Mouse (Mus musculus): ENCODE measurements around the gene Krt1. TPM values are rescaled to one million over a fixed set of nuclear protein-coding genes. Genes with fewer than 3 reads are reported as not detected.

The Krt1 gene
- polyA plus RNA-seq, 1 experiment from 2014 or later: 1.1 TPM

DNA sequence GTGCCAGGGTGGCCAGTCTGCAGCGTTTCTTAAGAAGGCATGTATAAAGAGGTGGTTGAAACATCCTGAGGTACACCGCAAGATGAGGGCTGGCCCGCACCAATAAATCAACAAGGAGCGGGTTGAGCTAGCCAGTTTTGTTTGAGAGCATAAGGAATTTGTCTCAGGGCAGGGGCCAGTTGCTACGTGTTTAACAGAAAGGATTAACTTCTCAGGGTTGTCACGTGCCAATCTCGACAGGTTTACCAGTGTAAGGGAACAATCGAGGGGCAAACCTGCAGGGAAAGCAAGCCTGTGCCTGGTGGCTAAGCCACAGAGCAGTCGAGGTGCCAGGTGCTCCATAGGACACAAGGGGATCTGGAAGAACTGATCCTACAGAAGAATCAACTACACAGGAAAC, 7.4 kb downstream of the Krt1 start:
- no peaks in the 10 kb centered on the region for H3K9me3 ChIP-seq (ENCODE audit: control insufficient read depth, low read length)
- H3K9ac ChIP-seq (ENCODE audit: low read length): no peak overlapping the region
- H3K4me3 ChIP-seq (ENCODE audit: low read depth, low read length): no peak overlapping the region
- 0 out of 2 replicates have a peak, but pooled peaks cover 6% of the 10 kb centered on the region for H3K4me1 ChIP-seq (replicated peaks; ENCODE audit: control insufficient read depth, insufficient read depth, low read length)
- 54% methylated on average over 9 of the region's 9 CpGs for WGBS
- no peaks in the 10 kb centered on the region for H3K27me3 ChIP-seq (replicated peaks; ENCODE audit: control insufficient read depth, insufficient read depth, low read length)
- DNase-seq (ENCODE audit: low spot score) (no peak), ATAC-seq (replicated peaks; ENCODE audit: low FRiP score, low TSS enrichment, low read depth) (no peak)
- H3K27ac ChIP-seq (ENCODE audit: low read depth): no peak overlapping the region
- no peaks in the 10 kb centered on the region for H3K36me3 ChIP-seq (ENCODE audit: control insufficient read depth, insufficient read depth, low read length)
- H3K4me2 ChIP-seq (ENCODE audit: low read length): no peak overlapping the region

DNA sequence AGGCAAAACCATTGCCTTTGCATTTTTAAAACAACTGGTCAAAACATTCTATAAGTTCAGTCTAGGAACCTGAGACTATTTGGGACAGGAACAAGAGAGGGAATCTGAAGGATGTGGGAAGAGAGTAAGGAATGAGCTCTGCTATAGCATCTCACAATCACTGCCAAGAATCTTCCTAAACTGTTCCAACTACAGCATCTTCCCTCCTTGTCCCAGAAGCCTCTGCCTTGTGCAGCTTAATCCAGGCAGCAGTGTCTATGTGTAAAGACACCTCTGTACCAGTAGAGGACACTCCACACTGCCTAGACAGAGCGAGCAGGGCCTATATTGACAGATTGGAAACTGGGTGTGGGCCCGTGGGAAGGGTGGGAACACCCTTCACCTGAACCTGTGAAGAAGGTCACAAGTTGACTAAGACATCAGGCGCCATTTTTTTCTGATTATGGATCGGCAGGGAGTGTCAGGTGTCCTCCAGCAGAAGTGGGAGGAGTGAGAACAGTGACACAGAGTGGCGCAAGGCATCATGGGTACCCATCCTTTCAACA, 15.7 kb downstream of the Krt1 start:
- ATAC-seq (replicated peaks; ENCODE audit: low FRiP score, low TSS enrichment, low read depth) (no peak), DNase-seq (ENCODE audit: low spot score) (no peak)
- Histone ChIP-seq H3K4me1 (replicated peaks; ENCODE audit: control insufficient read depth, insufficient read depth, low read length) (no peaks in the 10 kb centered on the region; the same call in 1 of the 2 replicates), H3K27ac (ENCODE audit: low read depth) (no peak overlapping the region), H3K36me3 (ENCODE audit: control insufficient read depth, insufficient read depth, low read length) (no peaks in the 10 kb centered on the region), H3K9ac (ENCODE audit: low read length) (no peak overlapping the region), H3K4me3 (ENCODE audit: low read depth, low read length) (no peak overlapping the region), H3K27me3 (replicated peaks; ENCODE audit: control insufficient read depth, insufficient read depth, low read length) (no peaks in the 10 kb centered on the region), H3K4me2 (ENCODE audit: low read length) (no peak overlapping the region), H3K9me3 (ENCODE audit: control insufficient read depth, low read length) (no peaks in the 10 kb centered on the region)
- WGBS: 64% methylated on average over 5 of the region's 5 CpGs

DNA sequence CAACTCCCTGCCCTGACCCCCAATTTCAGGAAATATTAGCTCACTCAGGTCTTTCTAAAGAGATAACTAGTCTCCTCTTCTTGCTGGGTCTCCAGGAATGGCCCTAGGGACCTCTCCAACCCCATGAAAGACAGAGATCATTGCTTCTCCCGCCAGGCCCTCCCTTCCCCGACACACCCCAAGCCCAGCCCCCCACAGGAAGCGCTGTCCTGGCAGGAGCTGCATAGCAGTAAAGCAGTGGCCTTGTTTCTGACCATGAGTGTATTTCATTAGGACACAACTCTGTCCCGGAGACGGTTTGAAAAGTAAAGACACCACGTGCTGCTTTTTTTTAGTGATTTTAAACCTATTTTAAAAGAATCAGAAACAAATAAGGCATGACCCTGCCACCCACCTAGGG, 17.5 kb downstream of the Krt1 start:
- ATAC-seq (replicated peaks; ENCODE audit: low FRiP score, low TSS enrichment, low read depth): no peak
- Histone ChIP-seq H3K4me3 (ENCODE audit: low read depth, low read length) (no peak overlapping the region), H3K27me3 (replicated peaks; ENCODE audit: control insufficient read depth, insufficient read depth, low read length) (no peaks in the 10 kb centered on the region), H3K4me1 (replicated peaks; ENCODE audit: control insufficient read depth, insufficient read depth, low read length) (no peaks in the 10 kb centered on the region; the same call in 1 of the 2 replicates), H3K9ac (ENCODE audit: low read length) (no peak overlapping the region), H3K27ac (ENCODE audit: low read depth) (no peak overlapping the region), H3K9me3 (ENCODE audit: control insufficient read depth, low read length) (no peaks in the 10 kb centered on the region), H3K36me3 (ENCODE audit: control insufficient read depth, insufficient read depth, low read length) (no peaks in the 10 kb centered on the region), H3K4me2 (ENCODE audit: low read length) (no peak overlapping the region)
- no peak for DNase-seq (ENCODE audit: low spot score)
- 32% methylated on average over 6 of the region's 6 CpGs for WGBS

DNA sequence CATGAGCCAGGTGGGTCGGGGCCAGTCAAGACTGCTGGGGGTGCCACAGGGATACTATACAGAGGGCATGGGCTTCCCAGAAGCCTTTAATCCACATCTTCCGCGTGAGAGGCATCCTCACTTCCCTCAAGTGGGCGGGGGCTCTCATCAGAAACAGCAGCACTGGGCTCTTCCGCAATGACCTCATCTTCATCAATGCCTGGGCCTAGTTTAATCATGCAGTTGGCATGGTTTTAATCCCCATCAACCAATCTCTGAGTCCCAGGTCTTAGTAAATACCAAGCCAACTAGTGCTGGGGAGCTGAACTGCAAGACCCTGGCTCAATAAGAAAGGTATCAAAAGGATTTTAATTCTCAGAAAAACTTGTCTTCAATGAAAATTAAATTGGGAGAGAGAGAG, 21.2 kb downstream of the Krt1 start:
- DNase-seq (ENCODE audit: low spot score): no peak
- H3K27me3 ChIP-seq (replicated peaks; ENCODE audit: control insufficient read depth, insufficient read depth, low read length): no peaks in the 10 kb centered on the region
- no peak overlapping the region for H3K4me3 ChIP-seq (ENCODE audit: low read depth, low read length)
- no peak overlapping the region for H3K27ac ChIP-seq (ENCODE audit: low read depth)
- no peak for ATAC-seq (replicated peaks; ENCODE audit: low FRiP score, low TSS enrichment, low read depth)
- H3K4me1 ChIP-seq (replicated peaks; ENCODE audit: control insufficient read depth, insufficient read depth, low read length): no peaks in the 10 kb centered on the region; the same call in 1 of the 2 replicates
- WGBS: 67% methylated on average over 5 of the region's 5 CpGs
- H3K36me3 ChIP-seq (ENCODE audit: control insufficient read depth, insufficient read depth, low read length): no peaks in the 10 kb centered on the region
- no peak overlapping the region for H3K4me2 ChIP-seq (ENCODE audit: low read length)
- H3K9me3 ChIP-seq (ENCODE audit: control insufficient read depth, low read length): no peaks in the 10 kb centered on the region
- H3K9ac ChIP-seq (ENCODE audit: low read length): no peak overlapping the region

DNA sequence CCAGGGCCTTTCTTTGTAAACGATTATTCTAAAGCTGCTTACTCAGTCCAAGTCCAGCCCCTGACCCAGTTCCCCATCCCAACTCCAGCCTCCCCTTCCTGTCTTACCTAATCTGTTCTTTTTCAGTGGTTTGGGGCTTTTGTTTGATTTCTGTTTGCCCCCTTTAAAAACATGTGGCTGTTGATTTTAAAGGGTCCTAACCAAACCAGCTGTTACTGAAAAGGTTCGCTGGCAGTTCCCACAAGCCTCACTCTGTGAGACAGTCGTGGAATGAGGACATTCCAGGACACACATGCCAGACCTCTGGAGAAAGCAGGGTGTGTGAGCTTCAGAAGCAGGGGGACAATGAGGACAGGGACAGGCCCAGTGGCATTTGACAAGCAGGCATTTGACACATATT, 28.8 kb downstream of the Krt1 start:
- H3K36me3 ChIP-seq (ENCODE audit: control insufficient read depth, insufficient read depth, low read length): no peaks in the 10 kb centered on the region
- H3K4me1 ChIP-seq (replicated peaks; ENCODE audit: control insufficient read depth, insufficient read depth, low read length): no peaks in the 10 kb centered on the region
- no peaks in the 10 kb centered on the region for H3K9me3 ChIP-seq (ENCODE audit: control insufficient read depth, low read length)
- no peak overlapping the region for H3K4me3 ChIP-seq (ENCODE audit: low read depth, low read length)
- no peaks in the 10 kb centered on the region for H3K27me3 ChIP-seq (replicated peaks; ENCODE audit: control insufficient read depth, insufficient read depth, low read length)
- no peak overlapping the region for H3K27ac ChIP-seq (ENCODE audit: low read depth)
- no peak overlapping the region for H3K4me2 ChIP-seq (ENCODE audit: low read length)
- no peak overlapping the region for H3K9ac ChIP-seq (ENCODE audit: low read length)
- no peak for DNase-seq (ENCODE audit: low spot score)
- 15% methylated on average over 3 of the region's 3 CpGs for WGBS
- no peak for ATAC-seq (replicated peaks; ENCODE audit: low FRiP score, low TSS enrichment, low read depth)

DNA sequence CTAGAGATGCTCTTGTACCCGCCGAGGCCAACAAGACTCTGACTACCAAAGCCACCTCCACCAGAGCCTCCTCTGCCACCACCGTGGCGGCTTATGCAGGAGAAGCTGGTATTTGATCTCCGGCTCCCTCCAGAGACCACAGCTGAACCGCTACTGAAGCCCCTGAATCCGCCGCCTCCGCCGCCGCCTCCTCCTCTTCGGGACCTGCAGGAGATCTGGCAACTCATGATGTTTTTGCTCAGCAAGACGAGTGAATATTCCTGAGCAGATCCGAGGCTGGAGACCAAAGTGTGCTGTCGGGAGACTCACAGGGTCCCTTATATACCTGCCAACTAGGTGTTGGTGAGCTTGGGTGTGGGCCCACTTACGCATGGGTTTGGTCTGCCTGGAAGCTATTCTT, 32.7 kb downstream of the Krt1 start, which contains the start of gene Krt2:
Gene Krt2 (minus strand): TSS at position 295 of the 400 bp plus-strand sequence.
- no peak within 1 kb of the TSS for H3K4me3 ChIP-seq (ENCODE audit: low read depth, low read length)
- H3K9ac ChIP-seq (ENCODE audit: low read length): no peak within 1 kb of the TSS
- no peaks in the 10 kb centered on the region for H3K9me3 ChIP-seq (ENCODE audit: control insufficient read depth, low read length)
- H3K4me2 ChIP-seq (ENCODE audit: low read length): no peak within 1 kb of the TSS
- 73% methylated on average over 16 of the region's 16 CpGs for WGBS
- no peak within 1 kb of the TSS for H3K27ac ChIP-seq (ENCODE audit: low read depth)
- H3K4me1 ChIP-seq (replicated peaks; ENCODE audit: control insufficient read depth, insufficient read depth, low read length): no peaks in the 10 kb centered on the region
- ATAC-seq (replicated peaks; ENCODE audit: low FRiP score, low TSS enrichment, low read depth): no peak
- no peaks in the 10 kb centered on the region for H3K27me3 ChIP-seq (replicated peaks; ENCODE audit: control insufficient read depth, insufficient read depth, low read length)
- DNase-seq (ENCODE audit: low spot score): no peak
- no peaks in the 10 kb centered on the region for H3K36me3 ChIP-seq (ENCODE audit: control insufficient read depth, insufficient read depth, low read length)

DNA sequence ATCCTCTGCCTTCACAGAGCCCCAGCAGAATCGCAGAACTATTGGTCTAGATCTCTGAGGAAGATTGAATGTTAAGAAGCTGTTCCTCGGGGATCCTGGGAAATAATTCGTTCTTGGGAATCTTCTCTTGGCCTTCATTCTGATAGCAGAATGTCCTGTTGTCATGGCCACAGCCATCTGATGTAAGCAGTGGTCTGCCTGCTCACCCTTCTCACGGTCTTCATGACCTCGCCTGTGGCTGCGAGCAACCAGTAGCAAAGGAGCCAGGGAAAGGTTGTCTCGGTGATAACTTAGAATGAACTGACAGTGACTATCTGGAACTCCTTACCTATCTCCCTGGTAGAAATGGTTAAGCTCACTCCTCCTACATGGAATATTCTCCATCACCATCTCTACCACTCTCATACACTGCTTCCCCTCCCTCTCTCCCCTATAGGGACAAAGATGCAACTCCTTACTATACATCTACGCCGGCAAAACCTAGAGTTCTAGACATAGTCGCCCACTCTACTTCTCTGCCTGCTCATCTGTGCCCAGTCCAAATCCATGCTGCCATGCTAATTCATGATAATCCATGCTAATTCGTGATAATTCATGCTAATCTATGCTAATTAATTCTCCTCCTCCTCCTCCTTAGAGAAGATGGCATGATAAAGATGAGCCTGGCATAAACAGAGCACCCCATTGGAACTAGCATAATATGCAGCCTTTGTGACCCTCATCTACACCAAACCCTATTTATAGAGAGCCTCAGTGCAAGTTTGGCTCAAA, 47.4 kb downstream of the Krt1 start:
- no peak overlapping the region for H3K27ac ChIP-seq (ENCODE audit: low read depth)
- ATAC-seq (replicated peaks; ENCODE audit: low FRiP score, low TSS enrichment, low read depth): no peak
- no peak overlapping the region for H3K4me3 ChIP-seq (ENCODE audit: low read depth, low read length)
- H3K9ac ChIP-seq (ENCODE audit: low read length): no peak overlapping the region
- no peak overlapping the region for H3K4me2 ChIP-seq (ENCODE audit: low read length)
- 82% methylated on average over 11 of the region's 11 CpGs for WGBS
- no peaks in the 10 kb centered on the region for H3K27me3 ChIP-seq (replicated peaks; ENCODE audit: control insufficient read depth, insufficient read depth, low read length)
- H3K4me1 ChIP-seq (replicated peaks; ENCODE audit: control insufficient read depth, insufficient read depth, low read length): no peaks in the 10 kb centered on the region
- H3K9me3 ChIP-seq (ENCODE audit: control insufficient read depth, low read length): no peaks in the 10 kb centered on the region
- DNase-seq (ENCODE audit: low spot score): no peak
- no peaks in the 10 kb centered on the region for H3K36me3 ChIP-seq (ENCODE audit: control insufficient read depth, insufficient read depth, low read length)

DNA sequence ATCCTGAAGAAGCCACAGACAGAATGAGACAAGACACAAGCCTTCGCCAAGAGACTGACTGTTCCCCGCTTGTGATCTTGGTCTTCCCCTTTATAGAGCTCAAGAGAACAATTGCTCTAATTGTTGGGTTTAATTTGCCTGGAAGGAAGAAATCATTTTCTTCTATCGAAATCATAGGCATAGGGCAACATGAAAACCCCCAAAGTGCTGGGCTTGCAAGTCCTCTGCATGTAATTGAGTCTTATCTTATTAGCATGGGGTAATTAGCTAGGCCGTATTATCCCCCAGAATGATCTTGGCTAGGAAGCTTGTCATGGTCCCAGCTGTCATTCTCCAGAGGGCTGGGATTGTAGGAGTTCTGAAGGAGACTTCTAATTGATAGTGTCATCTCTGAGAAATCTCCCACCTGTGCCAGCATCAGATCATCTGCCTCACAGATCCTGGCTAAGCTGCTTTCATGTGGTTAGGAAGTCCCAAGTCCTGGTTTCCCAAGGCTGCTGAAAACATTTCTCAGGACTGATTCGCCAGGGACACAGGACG, 48.2 kb downstream of the Krt1 start, which contains the start of gene Krt73:
Gene Krt73 (minus strand): TSS at position 51 of the 540 bp plus-strand sequence.
- H3K27me3 ChIP-seq (replicated peaks; ENCODE audit: control insufficient read depth, insufficient read depth, low read length): no peaks in the 10 kb centered on the region
- ATAC-seq (replicated peaks; ENCODE audit: low FRiP score, low TSS enrichment, low read depth): no peak

More for the DNA sequence above, 48.2 kb downstream of the Krt1 start, which contains the start of gene Krt73:
- no peak for DNase-seq (ENCODE audit: low spot score)
- WGBS: 80% methylated on average over 6 of the region's 6 CpGs
- Histone ChIP-seq H3K4me2 (ENCODE audit: low read length) (no peak within 1 kb of the TSS), H3K9me3 (ENCODE audit: control insufficient read depth, low read length) (no peaks in the 10 kb centered on the region), H3K4me1 (replicated peaks; ENCODE audit: control insufficient read depth, insufficient read depth, low read length) (no peaks in the 10 kb centered on the region), H3K4me3 (ENCODE audit: low read depth, low read length) (no peak within 1 kb of the TSS), H3K36me3 (ENCODE audit: control insufficient read depth, insufficient read depth, low read length) (no peaks in the 10 kb centered on the region), H3K9ac (ENCODE audit: low read length) (no peak within 1 kb of the TSS), H3K27ac (ENCODE audit: low read depth) (no peak within 1 kb of the TSS)
